Comparison of ENCODE assay signal across 8 mouse cellular contexts in the genomic region with DNA sequence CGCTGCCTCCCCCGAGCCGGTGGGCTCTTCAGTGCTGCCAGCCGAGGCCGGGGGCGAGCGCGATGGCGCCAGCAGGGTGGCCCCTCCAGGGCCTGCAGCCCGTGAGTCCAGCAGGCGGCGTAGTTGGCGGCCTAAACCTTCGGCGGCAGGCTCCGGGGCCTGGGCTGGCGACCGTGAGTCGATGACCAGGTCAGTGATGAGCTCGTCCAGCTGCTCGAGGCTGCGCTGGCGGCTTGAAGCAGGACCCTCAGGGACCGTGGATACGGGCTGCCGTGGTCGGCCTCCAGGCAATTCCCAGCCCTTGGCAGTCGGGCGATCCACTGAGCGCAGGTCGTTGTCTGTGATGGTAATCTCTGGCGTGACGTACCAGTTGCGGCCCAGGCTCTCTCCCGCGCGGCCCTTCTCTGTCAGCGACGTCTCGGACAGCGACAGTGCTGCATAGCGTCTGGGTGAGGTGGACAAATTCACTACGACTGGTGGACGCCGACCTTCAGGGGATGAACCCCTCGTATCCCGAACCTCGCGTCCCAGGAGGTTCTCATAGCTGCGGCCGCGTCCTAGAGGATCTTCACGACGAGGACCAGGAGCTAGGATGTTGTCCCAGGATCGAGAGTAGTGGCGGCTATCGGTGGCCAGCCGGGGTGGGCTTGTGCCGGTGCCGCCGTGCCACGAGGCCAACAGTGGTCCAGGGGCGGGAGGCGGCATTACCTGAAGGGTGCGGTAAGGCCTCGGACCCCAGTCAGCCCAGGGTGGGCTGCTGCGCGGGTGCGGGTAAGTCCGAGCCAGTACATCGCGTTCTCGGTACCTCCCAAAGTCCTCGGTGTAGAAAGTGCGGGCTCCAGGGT. TPM values are rescaled to one million over a fixed set of nuclear protein-coding genes. Genes with fewer than 3 reads are reported as not detected.
DNase-seq lines count a peak whose midpoint lies in the region; ATAC-seq lines count a peak whose summit lies in the region.

No protein-coding gene starts in this region.

- no peaks in the 10 kb centered on the region for H3K9me3 ChIP-seq in kidney, embryonic 15.5 days (replicated peaks)
- H3K9me3 ChIP-seq in forebrain, embryonic 10.5 days = no peaks in the 10 kb centered on the region
- no peaks in the 10 kb centered on the region for H3K9me3 ChIP-seq in limb, embryonic 10.5 days (replicated peaks)

- H3K9ac ChIP-seq in kidney, embryonic 15.5 days = no peak overlapping the region

- 5% methylated on average over 75 of the region's 75 CpGs for WGBS in kidney, embryonic 15.5 days
- WGBS in forebrain, embryonic 10.5 days = 7% methylated on average over 75 of the region's 75 CpGs
- 5% methylated on average over 75 of the region's 75 CpGs for WGBS in limb, embryonic 10.5 days

- H3K27me3 ChIP-seq in kidney, embryonic 15.5 days = peaks cover 56% of the 10 kb centered on the region
- peaks cover 64% of the 10 kb centered on the region for H3K27me3 ChIP-seq in forebrain, embryonic 10.5 days (ENCODE audit: poor library complexity, severe bottlenecking)
- H3K27me3 ChIP-seq in limb, embryonic 10.5 days (ENCODE audit: low read depth, poor library complexity, severe bottlenecking) = peaks cover 62% of the 10 kb centered on the region

- no peak overlapping the region for H3K27ac ChIP-seq in kidney, embryonic 15.5 days
- H3K27ac ChIP-seq in brown adipose tissue, adult 24 weeks (replicated peaks; ENCODE audit: low read depth, low read length) = no peak overlapping the region
- 0 out of 2 replicates have a peak overlapping the region, but pooled peaks have one; percentile 51 for H3K27ac ChIP-seq in forebrain, embryonic 10.5 days
- peak overlapping the region; percentile 67 for H3K27ac ChIP-seq in limb, embryonic 10.5 days

- peaks cover 82% of the 10 kb centered on the region for H3K4me1 ChIP-seq in kidney, embryonic 15.5 days
- peaks cover 3% of the 10 kb centered on the region; the same call in 1 of the 2 replicates for H3K4me1 ChIP-seq in brown adipose tissue, adult 24 weeks (ENCODE audit: control insufficient read depth, insufficient read depth, insufficient read length, low read length)
- peaks cover 87% of the 10 kb centered on the region for H3K4me1 ChIP-seq in forebrain, embryonic 10.5 days
- H3K4me1 ChIP-seq in limb, embryonic 10.5 days = peaks cover 83% of the 10 kb centered on the region

- peak overlapping the region; percentile 36 for H3K4me3 ChIP-seq in kidney, embryonic 15.5 days (replicated peaks)
- H3K4me3 ChIP-seq in brown adipose tissue, adult 24 weeks (ENCODE audit: insufficient read depth, low read depth, low read length) = peak overlapping the region; percentile 34
- H3K4me3 ChIP-seq in forebrain, embryonic 10.5 days = peak overlapping the region; percentile 44
- peak overlapping the region; percentile 44 for H3K4me3 ChIP-seq in limb, embryonic 10.5 days

- H3K4me2 ChIP-seq in kidney, embryonic 15.5 days = peak overlapping the region; percentile 56

- H3K36me3 ChIP-seq in kidney, embryonic 15.5 days = peaks cover 4% of the 10 kb centered on the region
- peaks cover 12% of the 10 kb centered on the region for H3K36me3 ChIP-seq in forebrain, embryonic 10.5 days (replicated peaks)
- H3K36me3 ChIP-seq in limb, embryonic 10.5 days = peaks cover 10% of the 10 kb centered on the region

- no peak for ATAC-seq in kidney, embryonic 15.5 days (replicated peaks; ENCODE audit: low FRiP score)

- DNase-seq in kidney, adult 9 months = no peak
- DNase-seq in forebrain, embryonic 10.5 days (ENCODE audit: extremely low spot score, low spot score) = peak; percentile 64
- peak; percentile 71 for DNase-seq in limb, embryonic 10.5 days (ENCODE audit: low spot score)
- DNase-seq in retina, embryonic 14.5 days (ENCODE audit: low spot score) = peak; percentile 55
- no peak for DNase-seq in yolk sac, embryonic 10.5 days (ENCODE audit: low spot score)
- DNase-seq in layer of hippocampus, adult 11-12 months (ENCODE audit: low spot score) = no peak

RNA-seq across cellular contexts. Expression of gene Phpt1, which starts 3.1 kb away (rescaled TPM):
- polyA plus RNA-seq in kidney, embryonic 15.5 days (2015; fragmentation: Nextera tagmentation; extraction: Ambion mirVana) = 184 and 197 TPM in 2 replicates
- polyA plus RNA-seq in brown adipose tissue, adult 24 weeks (2012; ENCODE audit: insufficient read depth, insufficient read length, missing spikeins) = 70.7 and 86.8 TPM in 2 replicates
- polyA plus RNA-seq in forebrain, embryonic 10.5 days (2016; fragmentation: Nextera tagmentation; extraction: Ambion mirVana) = 162 and 165 TPM in 2 replicates
- 157 and 161 TPM in 2 replicates for polyA plus RNA-seq in limb, embryonic 10.5 days (2016; fragmentation: Nextera tagmentation; extraction: Ambion mirVana)

RNA-seq across cellular contexts. Expression of gene Ajm1, which starts 3.4 kb away (rescaled TPM):
- 0.15 and 0.21 TPM in 2 replicates for polyA plus RNA-seq in kidney, embryonic 15.5 days (2015; fragmentation: Nextera tagmentation; extraction: Ambion mirVana)
- 0.44 TPM in 1 of 2 replicates, not detected in the other for polyA plus RNA-seq in brown adipose tissue, adult 24 weeks (2012; ENCODE audit: insufficient read depth, insufficient read length, missing spikeins)
- 0.02 TPM in 1 of 2 replicates, not detected in the other for polyA plus RNA-seq in forebrain, embryonic 10.5 days (2016; fragmentation: Nextera tagmentation; extraction: Ambion mirVana)
- polyA plus RNA-seq in limb, embryonic 10.5 days (2016; fragmentation: Nextera tagmentation; extraction: Ambion mirVana) = 0.06 and 0.08 TPM in 2 replicates

RNA-seq across cellular contexts. Expression of gene Mamdc4, which starts 3.5 kb away (rescaled TPM):
- 8.4 and 10.1 TPM in 2 replicates for polyA plus RNA-seq in kidney, embryonic 15.5 days (2015; fragmentation: Nextera tagmentation; extraction: Ambion mirVana)
- polyA plus RNA-seq in brown adipose tissue, adult 24 weeks (2012; ENCODE audit: insufficient read depth, insufficient read length, missing spikeins) = 0.36 and 0.54 TPM in 2 replicates
- 5.0 and 7.0 TPM in 2 replicates for polyA plus RNA-seq in forebrain, embryonic 10.5 days (2016; fragmentation: Nextera tagmentation; extraction: Ambion mirVana)
- polyA plus RNA-seq in limb, embryonic 10.5 days (2016; fragmentation: Nextera tagmentation; extraction: Ambion mirVana) = 2.3 and 8.2 TPM in 2 replicates

RNA-seq across cellular contexts. Expression of gene Edf1, which starts 20.5 kb away (rescaled TPM):
- polyA plus RNA-seq in kidney, embryonic 15.5 days (2015; fragmentation: Nextera tagmentation; extraction: Ambion mirVana) = 373 and 392 TPM in 2 replicates
- 398 and 454 TPM in 2 replicates for polyA plus RNA-seq in brown adipose tissue, adult 24 weeks (2012; ENCODE audit: insufficient read depth, insufficient read length, missing spikeins)
- polyA plus RNA-seq in forebrain, embryonic 10.5 days (2016; fragmentation: Nextera tagmentation; extraction: Ambion mirVana) = 337 and 341 TPM in 2 replicates
- polyA plus RNA-seq in limb, embryonic 10.5 days (2016; fragmentation: Nextera tagmentation; extraction: Ambion mirVana) = 307 and 320 TPM in 2 replicates

RNA-seq across cellular contexts. Expression of gene Rabl6, which starts 30.1 kb away (rescaled TPM):
- 72.8 and 74.7 TPM in 2 replicates for polyA plus RNA-seq in kidney, embryonic 15.5 days (2015; fragmentation: Nextera tagmentation; extraction: Ambion mirVana)
- 29.2 and 42.8 TPM in 2 replicates for polyA plus RNA-seq in brown adipose tissue, adult 24 weeks (2012; ENCODE audit: insufficient read depth, insufficient read length, missing spikeins)
- polyA plus RNA-seq in forebrain, embryonic 10.5 days (2016; fragmentation: Nextera tagmentation; extraction: Ambion mirVana) = 78.3 and 80.8 TPM in 2 replicates
- 83.3 and 88.5 TPM in 2 replicates for polyA plus RNA-seq in limb, embryonic 10.5 days (2016; fragmentation: Nextera tagmentation; extraction: Ambion mirVana)

Comparison
In these comparisons a context has a peak if more than half of its experiments do, and no peak if none do; other contexts are left out.
1. H3K27ac ChIP-seq: peak in forebrain, embryonic 10.5 days (single experiment) and limb, embryonic 10.5 days (single experiment); none in kidney, embryonic 15.5 days (single experiment) and brown adipose tissue, adult 24 weeks (single experiment).
2. DNase-seq: peak in forebrain, embryonic 10.5 days (single experiment), limb, embryonic 10.5 days (single experiment) and retina, embryonic 14.5 days (single experiment); none in kidney, adult 9 months (single experiment), yolk sac, embryonic 10.5 days (single experiment) and layer of hippocampus, adult 11-12 months (single experiment).
3. Peak in every context shown above with its lines, with median percentiles within 50 percentile points of each other: H3K4me3 ChIP-seq.